Mouse (Mus musculus) spleen, adult 2 months (tissue): ENCODE results near the gene Psenen. TPM values are rescaled to one million over a fixed set of nuclear protein-coding genes. Genes with fewer than 3 reads are reported as not detected.

Source experiments
- DNase-seq, 2 experiments: peaks; one replicate each; pipeline versions ENCODE4 v3.0.0 to v3.0.0-alpha.2; 2012 to 2021; ENCODE audit warnings: low spot score in 2 of 2, low read depth in 1 of 2
- H3K27ac ChIP-seq: fragments of 200-500 bp; 2 replicates; pipeline ENCODE4 v1.5.1; 2012; ENCODE audit warnings: low read length, inconsistent platforms; ENCODE audit not compliant: insufficient read depth
- H3K27me3 ChIP-seq: fragments of 200-500 bp; 2 replicates; pipeline ENCODE4 v1.6.1; 2012; ENCODE audit warnings: mild to moderate bottlenecking, moderate library complexity, low read length, inconsistent platforms; ENCODE audit not compliant: control insufficient read depth, insufficient read depth
- H3K36me3 ChIP-seq: fragments of 200-500 bp; 2 replicates; pipeline ENCODE4 v1.6.1; 2012; ENCODE audit warnings: mild to moderate bottlenecking, low read length, inconsistent platforms; ENCODE audit not compliant: control insufficient read depth, insufficient read depth
- H3K4me1 ChIP-seq: fragments of 200-500 bp; 2 replicates; pipeline ENCODE4 v1.6.1; 2011; ENCODE audit warnings: inconsistent platforms; ENCODE audit not compliant: control insufficient read depth, insufficient read depth, insufficient read length
- H3K4me3 ChIP-seq: fragments of 200-500 bp; 2 replicates; pipeline ENCODE4 v1.5.1; 2011; ENCODE audit warnings: mild to moderate bottlenecking, inconsistent platforms; ENCODE audit not compliant: insufficient read depth, insufficient read length; ENCODE audit errors: extremely low read depth
- CTCF ChIP-seq: fragments of 200-500 bp; IDR thresholded peaks from 2 replicates; pipeline ENCODE4 v1.5.1; 2011; ENCODE audit warnings: mild to moderate bottlenecking, inconsistent platforms; ENCODE audit not compliant: insufficient read depth, insufficient read length, insufficient replicate concordance; ENCODE audit errors: extremely low read depth
- POLR2A ChIP-seq: fragments of 200-500 bp; IDR thresholded peaks from 2 replicates; pipeline ENCODE4 v1.6.1; 2011; ENCODE audit warnings: low read depth, low read length, inconsistent platforms
- WGBS: fragments of 180-500 bp; shearing (Covaris S2); methylation state at CpG from one replicate; pipeline ENCODE4 v1.1.7; 2018; 5-methylcytosine and 5-hydroxymethylcytosine counted together
- polyA plus RNA-seq: library from polyadenylated mRNA; depleted of rRNA; stranded (reverse); fragments of >200 nt; gene quantifications from 2 replicates; pipeline ENCODE4 v1.2.3, GENCODE M21; 2012; rRNA removed

The Psenen gene
- polyA plus RNA-seq, result 85.2 and 86.9 TPM in 2 replicates

- H3K27ac ChIP-seq, result peak within 1 kb of the TSS; percentile 95
- peaks cover 2% of the 10 kb centered on the region; the same call in 1 of the 2 replicates for H3K36me3 ChIP-seq
- peak within 1 kb of the TSS; percentile 90 for H3K4me3 ChIP-seq
- TF ChIP-seq CTCF, result no peak
- TF ChIP-seq POLR2A, result no peak; the same call in 1 of the 2 replicates
- WGBS, result under 1% methylated on average over 45 of the region's 45 CpGs
- peaks cover 6% of the 10 kb centered on the region; the same call in 1 of the 2 replicates for H3K4me1 ChIP-seq
- DNase-seq, result peak; percentile 95 to 98
- H3K27me3 ChIP-seq, result no peaks in the 10 kb centered on the region
Observed at GRCm38 (mm10) chr7:30563117-30563905, at the start of gene Psenen, which contains the start of the genes U2af1l4 and Gm49396. TSS of gene Psenen (minus strand) at chr7:30563627. TSS of gene U2af1l4 (plus strand) at chr7:30563301. TSS of gene Gm49396 (plus strand) at chr7:30563344.

- H3K4me1 ChIP-seq, result no peaks in the 10 kb centered on the region
- H3K4me3 ChIP-seq, result no peak within 1 kb of the TSS
- TF ChIP-seq POLR2A (no peak), CTCF (no peak)
- no peaks in the 10 kb centered on the region for H3K27me3 ChIP-seq
- H3K27ac ChIP-seq, result no peak within 1 kb of the TSS
- no peak for DNase-seq
- peaks cover 2% of the 10 kb centered on the region; the same call in 1 of the 2 replicates for H3K36me3 ChIP-seq
- 78% methylated on average over 8 of the region's 8 CpGs for WGBS
Observed at GRCm38 (mm10) chr7:30612654-30613402, 49.4 kb upstream of the Psenen start, which contains the start of gene Upk1a. TSS of gene Upk1a (minus strand) at chr7:30612847.

DNA sequence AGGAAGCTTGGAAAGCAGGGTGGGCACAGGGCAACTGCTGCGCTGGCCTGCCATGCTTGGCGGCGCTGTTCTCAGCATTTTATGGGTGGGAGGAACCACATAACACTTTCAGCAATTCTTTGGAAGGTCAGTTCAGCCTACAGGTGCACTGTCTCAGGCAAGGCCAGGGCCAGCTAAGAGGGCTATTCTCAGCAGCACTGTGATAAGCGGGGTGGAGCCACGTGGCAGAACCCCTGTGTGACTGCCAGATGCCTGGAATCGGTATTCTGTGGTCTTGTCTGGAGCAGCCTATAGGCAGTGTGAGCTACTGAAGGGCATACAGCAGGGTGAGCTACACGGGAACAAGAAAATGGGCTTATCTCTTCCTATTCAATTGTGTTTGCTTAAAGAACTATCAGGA, 46.6 kb upstream of the Psenen start:
- Histone ChIP-seq H3K27me3 (no peaks in the 10 kb centered on the region), H3K4me1 (no peaks in the 10 kb centered on the region), H3K36me3 (no peaks in the 10 kb centered on the region), H3K4me3 (no peak overlapping the region), H3K27ac (no peak overlapping the region)
- no peak for DNase-seq
- 67% methylated on average over 7 of the region's 7 CpGs for WGBS
- TF ChIP-seq CTCF, result no peak
- TF ChIP-seq POLR2A, result no peak

GRCm38 (mm10) chr7:30608476-30608875, 45.0 kb upstream of the Psenen start:
- no peak overlapping the region for H3K4me3 ChIP-seq
- no peaks in the 10 kb centered on the region for H3K27me3 ChIP-seq
- 64% methylated on average over 16 of the region's 16 CpGs for WGBS
- no peaks in the 10 kb centered on the region for H3K4me1 ChIP-seq
- DNase-seq, result no peak
- TF ChIP-seq CTCF (no peak), POLR2A (no peak)
- H3K36me3 ChIP-seq, result no peaks in the 10 kb centered on the region
- H3K27ac ChIP-seq, result no peak overlapping the region

GRCm38 (mm10) chr7:30607706-30608309, 44.4 kb upstream of the Psenen start:
- no peak overlapping the region for H3K27ac ChIP-seq
- WGBS, result 23% methylated on average over 8 of the region's 8 CpGs
- no peaks in the 10 kb centered on the region for H3K36me3 ChIP-seq
- no peaks in the 10 kb centered on the region for H3K27me3 ChIP-seq
- no peaks in the 10 kb centered on the region for H3K4me1 ChIP-seq
- H3K4me3 ChIP-seq, result no peak overlapping the region
- peak in 1 of 2 experiments; percentile 61 for DNase-seq
- TF ChIP-seq POLR2A, result no peak
- TF ChIP-seq CTCF, result peak; percentile 75; the same call in 1 of the 2 replicates

- Histone ChIP-seq H3K27me3 (no peaks in the 10 kb centered on the region), H3K4me1 (no peaks in the 10 kb centered on the region), H3K4me3 (no peak overlapping the region), H3K36me3 (no peaks in the 10 kb centered on the region), H3K27ac (no peak overlapping the region)
- 87% methylated on average over 8 of the region's 8 CpGs for WGBS
- no peak for DNase-seq
- no peak for TF ChIP-seq POLR2A
- no peak for TF ChIP-seq CTCF
Observed at GRCm38 (mm10) chr7:30604944-30605343, 41.5 kb upstream of the Psenen start.
